8 mouse cellular contexts compared by ENCODE assay signal in genomic region chr7:45016761-45017160, GRCm38 (mm10). TPM values are rescaled to one million over a fixed set of nuclear protein-coding genes. Genes with fewer than 3 reads are reported as not detected.
DNase-seq lines count a peak whose midpoint lies in the region; ATAC-seq and TF ChIP-seq lines count a peak whose summit lies in the region.

No protein-coding gene starts in this region.

- WGBS in liver, adult 2 months = 2% methylated on average over 4 of the region's 4 CpGs
- WGBS in embryonic facial prominence, embryonic 11.5 days = 7% methylated on average over 4 of the region's 4 CpGs
- 1% methylated on average over 4 of the region's 4 CpGs for WGBS in intestine, embryonic 16.5 days
- WGBS in neural tube, embryonic 13.5 days = 4% methylated on average over 4 of the region's 4 CpGs

- H3K4me1 ChIP-seq in liver, adult 2 months (ENCODE audit: control insufficient read depth, insufficient read depth, low read length) = 0 out of 2 replicates have a peak, but pooled peaks cover 5% of the 10 kb centered on the region
- H3K4me1 ChIP-seq in embryonic facial prominence, embryonic 11.5 days (ENCODE audit: control insufficient read depth, insufficient read depth, low read length) = peaks cover 2% of the 10 kb centered on the region; the same call in 1 of the 2 replicates
- peaks cover 21% of the 10 kb centered on the region for H3K4me1 ChIP-seq in intestine, embryonic 16.5 days (ENCODE audit: control insufficient read depth, insufficient read depth, low read length)
- peaks cover 51% of the 10 kb centered on the region for H3K4me1 ChIP-seq in neural tube, embryonic 13.5 days (replicated peaks)

- no peaks in the 10 kb centered on the region for H3K27me3 ChIP-seq in liver, adult 2 months (ENCODE audit: control insufficient read depth, insufficient read depth, low read length)
- no peaks in the 10 kb centered on the region for H3K27me3 ChIP-seq in embryonic facial prominence, embryonic 11.5 days (ENCODE audit: control insufficient read depth, insufficient read depth, low read length)
- H3K27me3 ChIP-seq in intestine, embryonic 16.5 days (replicated peaks; ENCODE audit: control insufficient read depth, insufficient read depth, low read length) = no peaks in the 10 kb centered on the region
- no peaks in the 10 kb centered on the region for H3K27me3 ChIP-seq in neural tube, embryonic 13.5 days

- H3K79me2 ChIP-seq in liver, adult 2 months (ENCODE audit: control insufficient read depth, insufficient read depth, low read length) = peaks cover 18% of the 10 kb centered on the region; the same call in 1 of the 2 replicates

- peak overlapping the region; percentile 56 for H3K9ac ChIP-seq in liver, adult 2 months (ENCODE audit: low read depth, low read length)
- peak overlapping the region; percentile 35 for H3K9ac ChIP-seq in embryonic facial prominence, embryonic 11.5 days (replicated peaks; ENCODE audit: low read length)
- H3K9ac ChIP-seq in intestine, embryonic 16.5 days (ENCODE audit: low read depth, low read length) = peak overlapping the region; percentile 99
- peak overlapping the region; percentile 60 for H3K9ac ChIP-seq in neural tube, embryonic 13.5 days

- TF ChIP-seq CTCF in liver, adult 2 months (IDR thresholded peaks at IDR 0.05; ENCODE audit: low read depth, low read length) = no peak

- no peak for ATAC-seq in embryonic facial prominence, embryonic 11.5 days (replicated peaks; ENCODE audit: insufficient number of reproducible peaks, low FRiP score, low TSS enrichment, low read depth)
- ATAC-seq in intestine, embryonic 16.5 days = no peak
- ATAC-seq in neural tube, embryonic 13.5 days (ENCODE audit: low read depth) = no peak

- peaks cover 7% of the 10 kb centered on the region; the same call in 1 of the 2 replicates for H3K36me3 ChIP-seq in liver, adult 2 months (ENCODE audit: control insufficient read depth, insufficient read depth, low read length)
- peaks cover 6% of the 10 kb centered on the region for H3K36me3 ChIP-seq in embryonic facial prominence, embryonic 11.5 days (replicated peaks; ENCODE audit: control insufficient read depth, insufficient read depth, low read depth, low read length)
- peaks cover 12% of the 10 kb centered on the region for H3K36me3 ChIP-seq in intestine, embryonic 16.5 days (ENCODE audit: control insufficient read depth, insufficient read depth, low read length)
- peaks cover 19% of the 10 kb centered on the region for H3K36me3 ChIP-seq in neural tube, embryonic 13.5 days

- H3K27ac ChIP-seq in liver, adult 2 months (replicated peaks; ENCODE audit: insufficient read depth, low read depth, low read length) = peak overlapping the region; percentile 92
- peak overlapping the region; percentile 53 for H3K27ac ChIP-seq in embryonic facial prominence, embryonic 11.5 days (replicated peaks; ENCODE audit: low read depth, low read length)
- peak overlapping the region; percentile 100 for H3K27ac ChIP-seq in intestine, embryonic 16.5 days (ENCODE audit: low read length)
- peak overlapping the region; percentile 90 for H3K27ac ChIP-seq in neural tube, embryonic 13.5 days (replicated peaks)

- peak; percentile 35 for DNase-seq in liver, adult 2 months (ENCODE audit: extremely low read depth, low read depth, low spot score)
- no peak for DNase-seq in liver
- DNase-seq in embryonic facial prominence, embryonic 11.5 days (ENCODE audit: low spot score) = no peak
- no peak for DNase-seq in embryo, embryonic 10.5 days (ENCODE audit: low spot score)
- DNase-seq in retina, postnatal 1 day = no peak
- DNase-seq in urinary bladder, postnatal 14 days (ENCODE audit: low spot score) = no peak

- peak overlapping the region; percentile 54 for H3K4me2 ChIP-seq in embryonic facial prominence, embryonic 11.5 days (ENCODE audit: low read depth, low read length)
- peak overlapping the region; percentile 77 for H3K4me2 ChIP-seq in intestine, embryonic 16.5 days (ENCODE audit: low read depth, low read length)
- peak overlapping the region; percentile 78 for H3K4me2 ChIP-seq in neural tube, embryonic 13.5 days

- H3K9me3 ChIP-seq in embryonic facial prominence, embryonic 11.5 days (replicated peaks; ENCODE audit: control insufficient read depth, low read length) = no peaks in the 10 kb centered on the region
- H3K9me3 ChIP-seq in intestine, embryonic 16.5 days (ENCODE audit: control insufficient read depth, low read length) = no peaks in the 10 kb centered on the region
- H3K9me3 ChIP-seq in neural tube, embryonic 13.5 days = no peaks in the 10 kb centered on the region

- peak overlapping the region; percentile 58 for H3K4me3 ChIP-seq in liver, adult 2 months (ENCODE audit: insufficient read depth, low read depth, low read length)
- peak overlapping the region; percentile 51 for H3K4me3 ChIP-seq in embryonic facial prominence, embryonic 11.5 days (ENCODE audit: low read depth, low read length)
- peak overlapping the region; percentile 97 for H3K4me3 ChIP-seq in intestine, embryonic 16.5 days (ENCODE audit: low read length)
- H3K4me3 ChIP-seq in neural tube, embryonic 13.5 days = peak overlapping the region; percentile 80

- TF ChIP-seq POLR2A in liver, adult 2 months (IDR thresholded peaks at IDR 0.05; ENCODE audit: extremely low read depth, insufficient read depth, low read length) = no peak

RNA-seq across cellular contexts. Expression of gene Scaf1, which starts 0.6 kb away (rescaled TPM):
- 4.4 and 9.7 TPM in 2 replicates for total RNA-seq in liver, adult 2 months (2014; rRNA removed)
- 25.7 and 31.8 TPM in 2 replicates for polyA plus RNA-seq in liver, adult 2 months (2012; rRNA removed)
- polyA plus RNA-seq in embryonic facial prominence, embryonic 11.5 days (2014; fragmentation: Nextera tagmentation; extraction: Ambion mirVana) = 40.0 and 41.1 TPM in 2 replicates
- 20.1 and 23.2 TPM in 2 replicates for polyA plus RNA-seq in intestine, embryonic 16.5 days (2015; fragmentation: Nextera tagmentation; extraction: Ambion mirVana)
- polyA plus RNA-seq in neural tube, embryonic 13.5 days (2015; fragmentation: Nextera tagmentation; extraction: Ambion mirVana) = 46.2 and 47.2 TPM in 2 replicates

RNA-seq across cellular contexts. Expression of gene Rras, which starts 1.0 kb away (rescaled TPM):
- total RNA-seq in liver, adult 2 months (2014; rRNA removed) = 8.9 and 13.9 TPM in 2 replicates
- 53.4 and 54.9 TPM in 2 replicates for polyA plus RNA-seq in liver, adult 2 months (2012; rRNA removed)
- 18.5 and 23.9 TPM in 2 replicates for polyA plus RNA-seq in embryonic facial prominence, embryonic 11.5 days (2014; fragmentation: Nextera tagmentation; extraction: Ambion mirVana)
- polyA plus RNA-seq in intestine, embryonic 16.5 days (2015; fragmentation: Nextera tagmentation; extraction: Ambion mirVana) = 61.4 and 62.6 TPM in 2 replicates
- polyA plus RNA-seq in neural tube, embryonic 13.5 days (2015; fragmentation: Nextera tagmentation; extraction: Ambion mirVana) = 15.0 and 16.5 TPM in 2 replicates

RNA-seq across cellular contexts. Expression of gene Bcl2l12, which starts 18.2 kb away (rescaled TPM):
- 4.2 and 5.6 TPM in 2 replicates for total RNA-seq in liver, adult 2 months (2014; rRNA removed)
- polyA plus RNA-seq in liver, adult 2 months (2012; rRNA removed) = 13.3 and 14.5 TPM in 2 replicates
- polyA plus RNA-seq in embryonic facial prominence, embryonic 11.5 days (2014; fragmentation: Nextera tagmentation; extraction: Ambion mirVana) = 69.9 and 71.7 TPM in 2 replicates
- 33.0 and 36.9 TPM in 2 replicates for polyA plus RNA-seq in intestine, embryonic 16.5 days (2015; fragmentation: Nextera tagmentation; extraction: Ambion mirVana)
- polyA plus RNA-seq in neural tube, embryonic 13.5 days (2015; fragmentation: Nextera tagmentation; extraction: Ambion mirVana) = 17.3 and 17.4 TPM in 2 replicates

RNA-seq across cellular contexts. Expression of gene Irf3, which starts 19.3 kb away (rescaled TPM):
- 58.5 and 59.0 TPM in 2 replicates for total RNA-seq in liver, adult 2 months (2014; rRNA removed)
- 82.0 and 101 TPM in 2 replicates for polyA plus RNA-seq in liver, adult 2 months (2012; rRNA removed)
- 62.4 and 71.9 TPM in 2 replicates for polyA plus RNA-seq in embryonic facial prominence, embryonic 11.5 days (2014; fragmentation: Nextera tagmentation; extraction: Ambion mirVana)
- 96.1 and 115 TPM in 2 replicates for polyA plus RNA-seq in intestine, embryonic 16.5 days (2015; fragmentation: Nextera tagmentation; extraction: Ambion mirVana)
- polyA plus RNA-seq in neural tube, embryonic 13.5 days (2015; fragmentation: Nextera tagmentation; extraction: Ambion mirVana) = 60.3 and 67.3 TPM in 2 replicates

RNA-seq across cellular contexts. Expression of gene Prmt1, which starts 30.4 kb away (rescaled TPM):
- 15.9 and 23.0 TPM in 2 replicates for total RNA-seq in liver, adult 2 months (2014; rRNA removed)
- polyA plus RNA-seq in liver, adult 2 months (2012; rRNA removed) = 26.0 and 36.1 TPM in 2 replicates
- 289 and 293 TPM in 2 replicates for polyA plus RNA-seq in embryonic facial prominence, embryonic 11.5 days (2014; fragmentation: Nextera tagmentation; extraction: Ambion mirVana)
- polyA plus RNA-seq in intestine, embryonic 16.5 days (2015; fragmentation: Nextera tagmentation; extraction: Ambion mirVana) = 363 and 439 TPM in 2 replicates
- 612 and 623 TPM in 2 replicates for polyA plus RNA-seq in neural tube, embryonic 13.5 days (2015; fragmentation: Nextera tagmentation; extraction: Ambion mirVana)

Comparison
In these comparisons a context has a peak if more than half of its experiments do, and no peak if none do; other contexts are left out.
1. H3K9ac ChIP-seq: peak in every context shown above with its lines; median percentile 99 in intestine, embryonic 16.5 days; 60 in neural tube, embryonic 13.5 days; 56 in liver, adult 2 months; 35 in embryonic facial prominence, embryonic 11.5 days.